Mouse (Mus musculus) ES-E14 (cell line): ENCODE results near the gene Gsk3b.

ENCODE experiments used
- CHD2 ChIP-seq: IDR thresholded peaks from 2 replicates; pipeline ENCODE4 v1.6.1; 2014; ENCODE audit warnings: mild to moderate bottlenecking, low read depth, low read length, inconsistent platforms
- HCFC1 ChIP-seq: IDR thresholded peaks from 2 replicates; pipeline ENCODE4 v1.6.1; 2012; ENCODE audit warnings: low read length, inconsistent platforms, borderline replicate concordance; ENCODE audit not compliant: insufficient read depth
- MAFK ChIP-seq: IDR thresholded peaks from 2 replicates; pipeline ENCODE4 v1.6.1; 2014; ENCODE audit warnings: mild to moderate bottlenecking, low read depth, low read length, inconsistent platforms; ENCODE audit not compliant: insufficient read depth
- ZC3H11A ChIP-seq: IDR thresholded peaks from 2 replicates; pipeline ENCODE4 v1.6.1; 2012; ENCODE audit warnings: low read depth, mild to moderate bottlenecking, inconsistent platforms, low read length, borderline replicate concordance
- ZNF384 ChIP-seq: IDR thresholded peaks from 2 replicates; pipeline ENCODE4 v1.6.1; 2012; ENCODE audit warnings: low read depth, low read length, inconsistent platforms

DNA sequence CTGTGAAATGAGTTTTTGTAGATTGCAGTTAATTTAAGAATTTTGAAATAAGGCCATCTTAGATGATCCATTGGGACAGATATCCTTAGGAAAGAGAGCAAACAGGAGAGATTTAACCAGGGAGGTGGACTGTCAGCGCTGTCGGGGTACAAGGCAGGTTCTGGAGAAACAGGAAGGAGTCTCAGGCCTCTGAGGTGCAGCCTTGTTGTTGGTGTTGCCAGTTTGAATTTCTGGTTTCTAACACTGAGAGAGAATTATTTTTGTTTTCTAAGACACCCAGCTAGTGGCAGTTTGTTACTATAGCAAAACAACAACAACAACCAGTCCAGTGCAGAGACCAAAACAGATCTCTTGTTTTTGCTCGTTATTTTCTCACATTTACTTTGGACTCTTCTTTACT, 42.2 kb downstream of the Gsk3b start:
- TF ChIP-seq CHD2 (no peak), HCFC1 (no peak), ZC3H11A (no peak), ZNF384 (no peak), MAFK (no peak)
